Mouse (Mus musculus) hindbrain, postnatal 0 days (tissue): ENCODE measurements around the gene Tbc1d10a. TPM values are rescaled to one million over a fixed set of nuclear protein-coding genes. Genes with fewer than 3 reads are reported as not detected.
A peak's percentile ranks its signal among the peaks of the same experiment; 100 is the strongest.

ENCODE experiments used
- ATAC-seq: fragments of 200-750 bp; cut with Nextera tagmentation; 2 replicates; pipeline ENCODE4 v1.8.0; 2017; ENCODE audit warnings: mild to moderate bottlenecking, moderate TSS enrichment, moderate library complexity
- DNase-seq: peaks from one replicate; pipeline ENCODE4 v3.0.0-alpha.2; 2015; ENCODE audit warnings: low spot score
- H3K27ac ChIP-seq: fragments of 300-500 bp; sonication (generic); 2 replicates; pipeline ENCODE4 v1.5.1; 2014; ENCODE audit warnings: mild to moderate bottlenecking
- H3K27me3 ChIP-seq: fragments of 300-500 bp; sonication (generic); 2 replicates; pipeline ENCODE4 v1.6.1; 2014; ENCODE audit warnings: low read length, mixed read lengths; ENCODE audit not compliant: insufficient read depth
- H3K36me3 ChIP-seq: fragments of 300-500 bp; sonication (generic); 2 replicates; pipeline ENCODE4 v1.6.1; 2014; ENCODE audit warnings: low read length, mixed read lengths; ENCODE audit not compliant: insufficient read depth
- H3K4me1 ChIP-seq: fragments of 300-500 bp; sonication (generic); 2 replicates; pipeline ENCODE4 v1.6.1; 2014; ENCODE audit warnings: antibody characterized with exemption, low read length, mixed read lengths; ENCODE audit not compliant: insufficient read depth
- H3K4me2 ChIP-seq: fragments of 300-500 bp; sonication (generic); 2 replicates; pipeline ENCODE4 v1.6.1; 2014; ENCODE audit warnings: low read depth, mild to moderate bottlenecking, low read length, moderate library complexity, mixed read lengths
- H3K4me3 ChIP-seq: fragments of 300-500 bp; sonication (generic); 2 replicates; pipeline ENCODE4 v1.5.1; 2014; ENCODE audit warnings: low read length
- H3K9ac ChIP-seq: fragments of 300-500 bp; sonication (generic); replicated peaks from 2 replicates; pipeline ENCODE4 v1.6.1; 2014; ENCODE audit warnings: mild to moderate bottlenecking, low read length, moderate library complexity, mixed read lengths
- H3K9me3 ChIP-seq: fragments of 300-500 bp; sonication (generic); 2 replicates; pipeline ENCODE4 v1.6.1; 2016; ENCODE audit warnings: low read length, mixed read lengths
- CTCF ChIP-seq: IDR thresholded peaks from 2 replicates; pipeline ENCODE4 v1.5.1; 2016; ENCODE audit warnings: antibody characterized with exemption, control low read depth, low read depth
- WGBS: fragments of 180-500 bp; shearing (Covaris S2); extraction: QIAGEN DNeasy Blood & Tissue Kit; methylation state at CpG from one replicate; pipeline ENCODE4 v1.1.7; 2014; 5-methylcytosine and 5-hydroxymethylcytosine counted together
- polyA plus RNA-seq: library from polyadenylated mRNA; unstranded; fragments of >200 nt; fragmentation: Nextera tagmentation; extraction: Ambion mirVana; gene quantifications from 2 replicates; pipeline ENCODE4 v1.2.1, GENCODE M21; 2015
- total RNA-seq: library from RNA; depleted of rRNA; stranded (reverse); fragments of >200 nt; gene quantifications from 2 replicates; pipeline ENCODE4 v1.2.3, GENCODE M21; 2014

Tbc1d10a gene
- total and polyA plus RNA-seq, 2 experiments from 2014 or later = 34.2 to 59.1 TPM

- no peak for ATAC-seq
- Histone ChIP-seq H3K27me3 (no peaks in the 10 kb centered on the region), H3K4me2 (no peak overlapping the region), H3K36me3 (peaks cover 18% of the 10 kb centered on the region), H3K9me3 (no peaks in the 10 kb centered on the region), H3K9ac (no peak overlapping the region), H3K4me1 (no peaks in the 10 kb centered on the region), H3K27ac (no peak overlapping the region), H3K4me3 (no peak overlapping the region)
- 88% methylated on average over 10 of the region's 10 CpGs for WGBS
- no peak for DNase-seq
- no peak for TF ChIP-seq CTCF
These were observed 39.5 kb upstream of the Tbc1d10a start for GRCm38 (mm10) chr11:4147098-4147497.

GRCm38 (mm10) chr11:4148120-4148519 lies 38.5 kb upstream of the Tbc1d10a start:
- no peaks in the 10 kb centered on the region for H3K4me1 ChIP-seq
- 0 out of 2 replicates have a peak, but pooled peaks cover 8% of the 10 kb centered on the region for H3K36me3 ChIP-seq
- H3K9ac ChIP-seq = no peak overlapping the region
- no peak overlapping the region for H3K4me2 ChIP-seq
- H3K27ac ChIP-seq = no peak overlapping the region
- 87% methylated on average over 5 of the region's 5 CpGs for WGBS
- no peaks in the 10 kb centered on the region for H3K27me3 ChIP-seq
- H3K9me3 ChIP-seq = no peaks in the 10 kb centered on the region
- DNase-seq = no peak
- no peak for TF ChIP-seq CTCF
- H3K4me3 ChIP-seq = no peak overlapping the region
- ATAC-seq = no peak

GRCm38 (mm10) chr11:4148536-4149156 lies 37.9 kb upstream of the Tbc1d10a start:
- DNase-seq (no peak), ATAC-seq (no peak)
- H3K9ac ChIP-seq = no peak overlapping the region
- H3K4me2 ChIP-seq = no peak overlapping the region
- H3K27me3 ChIP-seq = no peaks in the 10 kb centered on the region
- H3K27ac ChIP-seq = no peak overlapping the region
- 64% methylated on average over 9 of the region's 9 CpGs for WGBS
- TF ChIP-seq CTCF = no peak
- 0 out of 2 replicates have a peak, but pooled peaks cover 6% of the 10 kb centered on the region for H3K36me3 ChIP-seq
- H3K4me3 ChIP-seq = no peak overlapping the region
- no peaks in the 10 kb centered on the region for H3K9me3 ChIP-seq
- no peaks in the 10 kb centered on the region for H3K4me1 ChIP-seq

GRCm38 (mm10) chr11:4149886-4150285 lies 36.7 kb upstream of the Tbc1d10a start:
- ATAC-seq = no peak
- Histone ChIP-seq H3K27ac (no peak overlapping the region), H3K36me3 (no peaks in the 10 kb centered on the region), H3K4me3 (no peak overlapping the region), H3K27me3 (no peaks in the 10 kb centered on the region), H3K4me1 (no peaks in the 10 kb centered on the region), H3K9ac (no peak overlapping the region), H3K4me2 (no peak overlapping the region), H3K9me3 (no peaks in the 10 kb centered on the region)
- no peak for DNase-seq
- no peak for TF ChIP-seq CTCF
- 91% methylated on average over 6 of the region's 6 CpGs for WGBS

- 95% methylated on average over 7 of the region's 7 CpGs for WGBS
These were observed 32.9 kb upstream of the Tbc1d10a start for GRCm38 (mm10) chr11:4153694-4154093.

GRCm38 (mm10) chr11:4155641-4156040 lies 30.9 kb upstream of the Tbc1d10a start:
- TF ChIP-seq CTCF = no peak
- ATAC-seq (no peak), DNase-seq (no peak)
- no peaks in the 10 kb centered on the region for H3K27me3 ChIP-seq
- H3K4me2 ChIP-seq = no peak overlapping the region
- H3K9ac ChIP-seq = no peak overlapping the region
- H3K36me3 ChIP-seq = no peaks in the 10 kb centered on the region
- no peak overlapping the region for H3K27ac ChIP-seq
- H3K9me3 ChIP-seq = no peaks in the 10 kb centered on the region
- H3K4me3 ChIP-seq = no peak overlapping the region
- H3K4me1 ChIP-seq = no peaks in the 10 kb centered on the region; the same call in 1 of the 2 replicates
- WGBS = 81% methylated on average over 5 of the region's 5 CpGs

More at GRCm38 (mm10) chr11:4153694-4154093, 32.9 kb upstream of the Tbc1d10a start:
- H3K9me3 ChIP-seq = no peaks in the 10 kb centered on the region
- no peak overlapping the region for H3K4me3 ChIP-seq
- no peak for TF ChIP-seq CTCF
- DNase-seq (no peak), ATAC-seq (no peak)
- no peaks in the 10 kb centered on the region for H3K27me3 ChIP-seq
- H3K4me2 ChIP-seq = no peak overlapping the region
- no peak overlapping the region for H3K9ac ChIP-seq
- H3K36me3 ChIP-seq = no peaks in the 10 kb centered on the region
- no peaks in the 10 kb centered on the region; the same call in 1 of the 2 replicates for H3K4me1 ChIP-seq
- no peak overlapping the region for H3K27ac ChIP-seq

- Histone ChIP-seq H3K4me2 (0 out of 2 replicates have a peak overlapping the region, but pooled peaks have one; percentile 81), H3K4me1 (peaks cover 14% of the 10 kb centered on the region), H3K9ac (no peak overlapping the region), H3K27ac (no peak overlapping the region), H3K4me3 (no peak overlapping the region), H3K36me3 (peaks cover 11% of the 10 kb centered on the region; the same call in 1 of the 2 replicates), H3K9me3 (no peaks in the 10 kb centered on the region), H3K27me3 (no peaks in the 10 kb centered on the region)
- DNase-seq (no peak), ATAC-seq (no peak)
- TF ChIP-seq CTCF = no peak
- WGBS = 67% methylated on average over 3 of the region's 3 CpGs
These were observed 27.9 kb upstream of the Tbc1d10a start for GRCm38 (mm10) chr11:4158676-4159075.
